Mouse (Mus musculus): Measurements from ENCODE around the gene Nodal. TPM values are rescaled to one million over a fixed set of nuclear protein-coding genes. Genes with fewer than 3 reads are reported as not detected.

Nodal gene
- polyA plus RNA-seq, 1 experiment from 2014 or later, result 0.30 TPM

GRCm38 (mm10) chr10:61419146-61419545 is 1.4 kb downstream of the Nodal start:
- H3K4me3 ChIP-seq (ENCODE audit: low read depth, low read length), result no peak overlapping the region
- no peaks in the 10 kb centered on the region for H3K36me3 ChIP-seq (ENCODE audit: control insufficient read depth, insufficient read depth, low read length)
- no peak overlapping the region for H3K4me2 ChIP-seq (ENCODE audit: low read length)
- WGBS, result 5% methylated on average over 24 of the region's 24 CpGs
- H3K4me1 ChIP-seq (ENCODE audit: control insufficient read depth, insufficient read depth, low read length), result peaks cover 11% of the 10 kb centered on the region
- H3K9ac ChIP-seq (ENCODE audit: low read depth, low read length), result no peak overlapping the region
- H3K27ac ChIP-seq (ENCODE audit: low read length), result no peak overlapping the region
- no peak for ATAC-seq
- peaks cover 26% of the 10 kb centered on the region for H3K27me3 ChIP-seq (ENCODE audit: control insufficient read depth, insufficient read depth, low read depth, low read length)
- no peaks in the 10 kb centered on the region for H3K9me3 ChIP-seq (replicated peaks; ENCODE audit: control insufficient read depth, low read length, poor library complexity, severe bottlenecking)

GRCm38 (mm10) chr10:61420011-61420410 is 2.2 kb downstream of the Nodal start:
- no peak for ATAC-seq
- 68% methylated on average over 4 of the region's 4 CpGs for WGBS
- no peak overlapping the region for H3K4me3 ChIP-seq (ENCODE audit: low read depth, low read length)
- no peak overlapping the region for H3K27ac ChIP-seq (ENCODE audit: low read length)
- H3K4me1 ChIP-seq (ENCODE audit: control insufficient read depth, insufficient read depth, low read length), result peaks cover 17% of the 10 kb centered on the region
- peaks cover 26% of the 10 kb centered on the region for H3K27me3 ChIP-seq (ENCODE audit: control insufficient read depth, insufficient read depth, low read depth, low read length)
- no peaks in the 10 kb centered on the region for H3K36me3 ChIP-seq (ENCODE audit: control insufficient read depth, insufficient read depth, low read length)
- H3K9ac ChIP-seq (ENCODE audit: low read depth, low read length), result no peak overlapping the region
- no peak overlapping the region for H3K4me2 ChIP-seq (ENCODE audit: low read length)
- no peaks in the 10 kb centered on the region for H3K9me3 ChIP-seq (replicated peaks; ENCODE audit: control insufficient read depth, low read length, poor library complexity, severe bottlenecking)

- Histone ChIP-seq H3K27me3 (ENCODE audit: control insufficient read depth, insufficient read depth, low read depth, low read length) (peaks cover 17% of the 10 kb centered on the region), H3K36me3 (ENCODE audit: control insufficient read depth, insufficient read depth, low read length) (no peaks in the 10 kb centered on the region), H3K4me1 (ENCODE audit: control insufficient read depth, insufficient read depth, low read length) (peaks cover 17% of the 10 kb centered on the region), H3K27ac (ENCODE audit: low read length) (no peak overlapping the region), H3K9me3 (replicated peaks; ENCODE audit: control insufficient read depth, low read length, poor library complexity, severe bottlenecking) (no peaks in the 10 kb centered on the region), H3K4me3 (ENCODE audit: low read depth, low read length) (no peak overlapping the region), H3K9ac (ENCODE audit: low read depth, low read length) (no peak overlapping the region), H3K4me2 (ENCODE audit: low read length) (no peak overlapping the region)
- ATAC-seq, result no peak
- WGBS, result 85% methylated on average over 12 of the region's 12 CpGs
These were observed 5.1 kb downstream of the Nodal start for GRCm38 (mm10) chr10:61422861-61423260.

GRCm38 (mm10) chr10:61423289-61423688 is 5.5 kb downstream of the Nodal start:
- 50% methylated on average over 10 of the region's 10 CpGs for WGBS
- H3K36me3 ChIP-seq (ENCODE audit: control insufficient read depth, insufficient read depth, low read length), result no peaks in the 10 kb centered on the region
- no peak overlapping the region for H3K4me2 ChIP-seq (ENCODE audit: low read length)
- H3K27me3 ChIP-seq (ENCODE audit: control insufficient read depth, insufficient read depth, low read depth, low read length), result peaks cover 16% of the 10 kb centered on the region
- H3K9me3 ChIP-seq (replicated peaks; ENCODE audit: control insufficient read depth, low read length, poor library complexity, severe bottlenecking), result no peaks in the 10 kb centered on the region
- H3K4me1 ChIP-seq (ENCODE audit: control insufficient read depth, insufficient read depth, low read length), result peaks cover 13% of the 10 kb centered on the region
- no peak overlapping the region for H3K27ac ChIP-seq (ENCODE audit: low read length)
- no peak overlapping the region for H3K4me3 ChIP-seq (ENCODE audit: low read depth, low read length)
- no peak for ATAC-seq
- no peak overlapping the region for H3K9ac ChIP-seq (ENCODE audit: low read depth, low read length)

- ATAC-seq, result peak; percentile 60
- Histone ChIP-seq H3K9ac (ENCODE audit: low read depth, low read length) (no peak overlapping the region), H3K36me3 (ENCODE audit: control insufficient read depth, insufficient read depth, low read length) (no peaks in the 10 kb centered on the region), H3K27ac (ENCODE audit: low read length) (no peak overlapping the region), H3K4me2 (ENCODE audit: low read length) (peak overlapping the region; percentile 11; the same call in 1 of the 2 replicates), H3K4me1 (ENCODE audit: control insufficient read depth, insufficient read depth, low read length) (peaks cover 8% of the 10 kb centered on the region), H3K9me3 (replicated peaks; ENCODE audit: control insufficient read depth, low read length, poor library complexity, severe bottlenecking) (no peaks in the 10 kb centered on the region), H3K4me3 (ENCODE audit: low read depth, low read length) (no peak overlapping the region), H3K27me3 (ENCODE audit: control insufficient read depth, insufficient read depth, low read depth, low read length) (peaks cover 10% of the 10 kb centered on the region)
- 21% methylated on average over 7 of the region's 7 CpGs for WGBS
These were observed 6.7 kb downstream of the Nodal start for GRCm38 (mm10) chr10:61424500-61424899.

- Histone ChIP-seq H3K9ac (ENCODE audit: low read depth, low read length) (no peak overlapping the region), H3K36me3 (ENCODE audit: control insufficient read depth, insufficient read depth, low read length) (peaks cover 5% of the 10 kb centered on the region; the same call in 1 of the 2 replicates), H3K4me2 (ENCODE audit: low read length) (no peak overlapping the region), H3K4me3 (ENCODE audit: low read depth, low read length) (no peak overlapping the region), H3K4me1 (ENCODE audit: control insufficient read depth, insufficient read depth, low read length) (peaks cover 8% of the 10 kb centered on the region), H3K9me3 (replicated peaks; ENCODE audit: control insufficient read depth, low read length, poor library complexity, severe bottlenecking) (no peaks in the 10 kb centered on the region), H3K27me3 (ENCODE audit: control insufficient read depth, insufficient read depth, low read depth, low read length) (peaks cover 5% of the 10 kb centered on the region), H3K27ac (ENCODE audit: low read length) (no peak overlapping the region)
- 73% methylated on average over 2 of the region's 2 CpGs for WGBS
- ATAC-seq, result no peak
These were observed 7.3 kb downstream of the Nodal start for GRCm38 (mm10) chr10:61425047-61425446.

- Histone ChIP-seq H3K9me3 (replicated peaks; ENCODE audit: control insufficient read depth, low read length, poor library complexity, severe bottlenecking) (no peaks in the 10 kb centered on the region), H3K4me1 (ENCODE audit: control insufficient read depth, insufficient read depth, low read length) (peaks cover 8% of the 10 kb centered on the region), H3K9ac (ENCODE audit: low read depth, low read length) (no peak overlapping the region), H3K36me3 (ENCODE audit: control insufficient read depth, insufficient read depth, low read length) (peaks cover 12% of the 10 kb centered on the region), H3K27ac (ENCODE audit: low read length) (no peak overlapping the region), H3K4me2 (ENCODE audit: low read length) (no peak overlapping the region), H3K27me3 (ENCODE audit: control insufficient read depth, insufficient read depth, low read depth, low read length) (no peaks in the 10 kb centered on the region), H3K4me3 (ENCODE audit: low read depth, low read length) (no peak overlapping the region)
- ATAC-seq, result no peak
- 49% methylated on average over 2 of the region's 2 CpGs for WGBS
These were observed 8.5 kb downstream of the Nodal start for GRCm38 (mm10) chr10:61426251-61426757.

- WGBS, result 86% methylated on average over 6 of the region's 6 CpGs
- no peaks in the 10 kb centered on the region for H3K27me3 ChIP-seq (ENCODE audit: control insufficient read depth, insufficient read depth, low read depth, low read length)
These were observed 10.2 kb downstream of the Nodal start for GRCm38 (mm10) chr10:61427951-61428350.

GRCm38 (mm10) chr10:61428416-61428815 is 10.6 kb downstream of the Nodal start:
- H3K36me3 ChIP-seq (ENCODE audit: control insufficient read depth, insufficient read depth, low read length), result peaks cover 19% of the 10 kb centered on the region
- no peak overlapping the region for H3K9ac ChIP-seq (ENCODE audit: low read depth, low read length)
- WGBS, result 40% methylated on average over 4 of the region's 4 CpGs
- no peak overlapping the region for H3K27ac ChIP-seq (ENCODE audit: low read length)
- H3K9me3 ChIP-seq (replicated peaks; ENCODE audit: control insufficient read depth, low read length, poor library complexity, severe bottlenecking), result no peaks in the 10 kb centered on the region
- no peaks in the 10 kb centered on the region for H3K27me3 ChIP-seq (ENCODE audit: control insufficient read depth, insufficient read depth, low read depth, low read length)
- no peak overlapping the region for H3K4me2 ChIP-seq (ENCODE audit: low read length)
- ATAC-seq, result no peak
- H3K4me1 ChIP-seq (ENCODE audit: control insufficient read depth, insufficient read depth, low read length), result peaks cover 8% of the 10 kb centered on the region
- H3K4me3 ChIP-seq (ENCODE audit: low read depth, low read length), result no peak overlapping the region

More at GRCm38 (mm10) chr10:61427951-61428350, 10.2 kb downstream of the Nodal start:
- Histone ChIP-seq H3K4me3 (ENCODE audit: low read depth, low read length) (no peak overlapping the region), H3K27ac (ENCODE audit: low read length) (no peak overlapping the region), H3K4me1 (ENCODE audit: control insufficient read depth, insufficient read depth, low read length) (peaks cover 8% of the 10 kb centered on the region), H3K9ac (ENCODE audit: low read depth, low read length) (no peak overlapping the region), H3K36me3 (ENCODE audit: control insufficient read depth, insufficient read depth, low read length) (peaks cover 16% of the 10 kb centered on the region), H3K4me2 (ENCODE audit: low read length) (no peak overlapping the region), H3K9me3 (replicated peaks; ENCODE audit: control insufficient read depth, low read length, poor library complexity, severe bottlenecking) (no peaks in the 10 kb centered on the region)
- no peak for ATAC-seq
